Mouse (Mus musculus) left cerebral cortex, adult 11 months (tissue): ENCODE measurements at regions not wholly inside any gene's neighbourhood (a gene's known extent, or its start where the extent isn't known, plus 50 kb on each side); places are given as distances from the start of the nearest gene placed in this dataset.

Experiments
- DNase-seq: peaks from one replicate; pipeline ENCODE4 v3.0.0; 2022; ENCODE audit warnings: low spot score

DNA sequence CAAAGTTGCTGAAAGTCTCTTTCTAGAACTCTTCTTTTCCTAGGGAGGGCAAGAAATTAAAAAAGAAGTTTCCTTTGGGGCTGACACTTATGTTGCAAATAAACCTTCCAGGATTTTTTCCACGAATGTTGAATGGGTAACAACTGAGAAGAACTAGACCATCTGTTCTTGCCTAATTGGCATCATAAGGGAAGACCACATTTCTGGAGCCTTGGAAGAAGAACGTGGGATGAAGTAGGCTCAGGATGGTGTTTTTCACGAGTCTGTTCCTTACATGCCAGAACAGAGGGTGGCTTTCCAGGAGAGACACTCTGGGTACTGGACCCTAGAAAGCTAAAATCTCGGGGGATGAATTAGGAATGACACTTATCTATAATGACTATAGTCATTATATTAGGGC, 314.1 kb downstream of the Cog6 start:
- DNase-seq, result peak; percentile 27

DNA sequence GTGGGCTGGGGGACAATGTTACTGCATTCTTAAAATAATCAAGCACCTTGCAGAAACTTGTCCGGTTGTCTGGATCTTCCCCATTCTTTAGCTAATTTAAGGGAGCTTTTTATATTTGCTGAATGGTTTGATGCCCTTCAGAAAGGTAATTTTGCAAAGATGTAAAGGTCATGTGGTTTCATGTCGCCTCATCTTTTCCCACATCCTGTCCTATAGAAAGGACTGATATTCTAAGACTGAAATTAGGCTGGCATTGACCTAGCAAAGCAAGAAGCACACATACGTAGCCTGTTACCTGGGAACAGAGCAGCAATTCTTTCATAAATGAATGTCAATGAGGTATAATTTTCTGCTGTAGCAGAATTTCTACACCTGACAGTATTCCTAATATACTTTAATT, 315.4 kb downstream of the Cog6 start:
- DNase-seq, result no peak

DNA sequence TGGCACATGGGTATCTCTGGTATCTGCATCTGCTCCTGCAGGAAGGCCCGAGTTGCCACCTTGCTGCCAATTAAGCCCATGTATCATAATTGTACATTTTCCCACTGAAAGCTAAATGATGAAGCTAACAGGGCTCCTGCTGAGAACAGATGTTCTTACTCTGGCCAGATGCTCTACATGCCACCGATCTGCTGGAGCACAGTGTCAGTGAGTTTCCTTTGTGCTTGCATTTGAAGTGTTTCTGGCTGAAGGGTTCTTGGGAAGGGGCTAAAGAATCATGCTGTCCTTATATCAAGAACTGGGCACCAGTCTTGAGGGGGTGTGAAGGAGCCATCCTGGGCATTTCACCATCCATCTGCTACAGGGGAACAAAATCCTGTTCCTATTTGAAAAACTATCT, 323.2 kb downstream of the Cog6 start:
- DNase-seq, result no peak

DNA sequence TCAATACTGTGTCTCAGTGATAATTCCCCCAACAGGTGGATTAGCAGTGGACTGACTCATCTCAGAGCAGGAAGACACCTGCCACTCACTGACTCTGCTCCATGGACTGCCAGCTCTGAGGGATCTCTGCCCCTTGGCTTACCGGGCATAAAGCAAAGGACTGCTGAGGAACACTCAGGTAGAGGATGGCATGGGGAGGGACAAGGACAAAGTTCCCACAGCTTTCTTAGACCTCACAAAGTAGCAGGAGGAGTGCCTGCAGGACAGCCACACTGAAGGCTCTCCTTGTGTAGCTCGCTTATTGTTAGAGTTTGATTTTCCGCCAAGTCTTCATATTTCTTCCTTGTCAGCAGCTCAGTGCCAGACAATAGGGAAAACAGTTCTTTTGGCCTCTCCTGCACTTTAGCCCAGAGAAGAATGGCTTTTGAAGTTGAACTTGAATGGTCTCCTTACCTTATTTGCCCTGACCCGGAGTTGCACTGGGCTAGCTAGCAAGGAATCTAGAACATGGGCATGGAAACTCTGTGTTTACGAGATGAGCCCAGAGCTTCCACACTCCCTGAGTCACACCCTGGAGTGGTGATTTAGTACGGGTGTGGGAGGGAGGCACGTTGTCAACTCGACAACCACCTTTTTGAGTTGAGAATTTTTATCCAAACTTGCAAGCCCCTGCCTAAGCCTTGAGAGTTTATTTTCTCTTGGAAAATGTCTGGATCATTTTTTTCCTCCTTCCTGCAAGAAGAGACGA, 331.4 kb downstream of the Cog6 start:
- no peak for DNase-seq

DNA sequence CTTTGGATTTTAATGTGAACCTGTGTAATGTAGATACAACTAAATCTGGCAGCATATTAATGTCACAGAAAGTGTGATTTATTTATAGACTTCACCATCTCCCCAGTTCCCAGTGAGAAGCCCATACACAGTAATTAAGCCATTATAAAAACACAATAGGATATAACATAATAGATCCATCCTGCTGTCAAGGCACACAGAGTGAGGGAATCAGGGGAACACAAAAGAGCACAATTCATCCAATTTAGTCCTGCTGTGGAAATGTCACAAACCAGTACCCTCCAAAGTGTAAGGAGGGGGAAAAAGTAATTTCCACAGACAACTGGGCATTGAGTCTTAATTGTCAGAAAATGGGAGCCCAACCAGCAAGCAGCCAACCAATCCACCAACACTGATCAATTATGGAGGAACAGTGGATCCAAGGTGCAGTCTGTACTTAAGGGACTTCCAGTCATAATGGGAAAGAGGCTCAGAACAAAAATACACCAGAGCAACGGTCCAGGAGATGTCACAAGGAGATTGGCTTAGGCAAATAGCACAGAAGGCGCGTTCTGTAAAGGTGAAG, 336.1 kb downstream of the Cog6 start:
- DNase-seq, result no peak

DNA sequence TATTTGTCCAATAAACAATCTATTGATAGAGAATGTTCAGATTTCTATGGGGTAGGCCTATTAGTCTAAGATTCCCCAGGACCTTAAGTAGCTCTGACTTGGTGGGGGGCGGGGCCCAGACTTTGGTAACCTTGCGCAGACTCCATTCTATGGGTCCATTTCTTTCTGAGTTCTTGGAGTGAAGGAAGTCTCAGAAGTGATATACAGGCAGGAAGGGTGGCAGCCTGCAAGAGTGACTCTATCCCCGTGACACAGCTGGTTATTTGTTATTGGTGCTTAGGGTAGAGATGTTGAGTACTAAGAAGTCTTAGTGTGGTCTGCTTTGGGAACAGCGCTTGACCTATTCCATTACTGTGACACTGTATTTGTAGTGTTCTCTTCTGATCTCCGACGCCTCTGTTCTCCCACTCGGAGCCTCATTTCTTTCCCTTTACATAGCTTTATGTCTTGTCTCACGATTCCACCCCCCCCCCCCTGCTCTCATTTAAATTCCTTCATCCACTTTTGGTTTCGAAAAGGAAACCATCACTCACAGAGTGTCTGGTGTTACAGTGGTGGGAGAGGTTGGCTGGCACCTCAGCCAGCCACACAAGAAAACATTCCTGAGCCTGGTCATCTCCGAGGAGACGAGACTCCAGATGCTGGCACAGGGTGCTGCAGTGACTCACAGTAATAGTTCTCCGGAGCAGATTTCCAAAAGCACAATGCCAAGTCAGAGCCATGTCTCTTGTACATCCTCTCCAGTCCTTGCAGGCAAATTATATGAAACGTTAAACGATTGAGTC, 340.0 kb downstream of the Cog6 start:
- no peak for DNase-seq

DNA sequence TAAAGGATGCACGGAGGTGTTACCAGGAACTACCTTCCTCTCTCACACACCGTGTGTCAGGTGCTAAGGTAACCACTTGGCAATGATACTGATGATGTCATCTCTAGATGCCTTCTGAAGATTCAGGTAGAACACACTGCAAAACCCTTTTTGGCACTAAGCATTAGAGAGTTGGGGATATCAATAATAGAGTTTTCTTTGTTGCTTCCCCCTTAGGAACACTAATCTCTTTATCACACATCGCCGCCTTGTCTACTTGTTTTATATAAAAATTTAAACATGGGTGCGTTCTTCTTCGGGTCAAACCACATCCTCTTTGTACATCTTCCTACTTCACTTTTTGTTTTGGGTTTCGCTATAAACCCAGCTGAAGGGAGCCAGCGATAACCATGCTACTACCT, 346.4 kb downstream of the Cog6 start:
- DNase-seq, result no peak

DNA sequence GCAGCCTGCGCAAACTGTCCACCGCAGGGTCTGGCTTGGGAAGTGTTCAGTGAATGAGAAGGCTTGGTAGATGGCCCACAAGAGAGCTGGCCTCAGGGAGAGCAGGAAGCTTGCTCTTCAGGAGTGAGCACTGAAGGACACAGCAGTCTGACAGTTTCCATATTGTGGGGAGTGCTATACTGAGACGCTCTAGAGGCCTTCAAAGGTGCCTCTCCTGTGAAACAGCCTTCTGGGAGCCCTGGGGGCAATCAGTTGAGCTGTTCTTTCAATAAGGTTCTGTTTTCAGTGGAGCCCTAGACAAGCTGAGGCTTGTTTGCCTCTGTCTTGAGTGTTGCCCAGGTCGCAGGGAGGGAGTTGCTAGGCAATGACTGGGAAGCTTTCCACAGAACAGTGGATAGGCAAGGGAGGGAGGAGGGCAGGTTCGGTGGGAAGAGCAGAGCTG, 353.9 kb downstream of the Cog6 start:
- DNase-seq, result no peak

DNA sequence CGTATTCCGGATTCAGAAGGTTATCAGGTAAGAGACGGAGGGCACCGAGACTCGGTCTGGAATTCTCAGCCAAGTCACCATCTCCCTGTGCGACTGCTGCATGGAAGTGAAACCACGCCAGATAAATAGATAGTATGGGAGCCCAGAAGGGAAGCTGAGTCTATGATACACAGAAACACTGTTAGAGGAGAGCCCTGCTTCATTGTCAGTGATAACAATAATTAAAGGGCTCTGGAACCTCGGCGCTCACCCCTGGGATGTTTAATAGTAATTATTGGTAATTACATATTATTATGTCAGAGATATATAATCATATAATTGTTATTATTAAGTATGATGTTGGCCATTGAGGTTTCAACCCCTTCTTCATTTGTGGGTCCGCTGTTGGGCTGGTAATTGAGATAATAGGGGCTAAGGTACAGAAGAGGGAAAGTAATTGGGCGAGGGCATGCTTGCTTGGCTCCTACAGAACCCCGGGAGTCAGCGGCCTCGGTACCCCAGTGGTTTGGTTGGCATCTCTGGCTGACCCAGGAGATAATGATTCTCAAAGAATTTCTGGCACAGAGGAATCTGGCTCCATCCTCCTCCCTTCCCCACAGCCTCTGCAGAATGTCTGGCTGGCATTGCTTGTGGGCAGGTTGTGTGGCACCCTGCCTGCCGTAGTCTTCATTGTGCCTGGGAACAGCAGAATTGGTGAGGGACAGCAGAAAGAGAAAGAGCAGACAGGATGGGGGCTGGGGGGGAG, 354.7 kb downstream of the Cog6 start:
- DNase-seq, result no peak

DNA sequence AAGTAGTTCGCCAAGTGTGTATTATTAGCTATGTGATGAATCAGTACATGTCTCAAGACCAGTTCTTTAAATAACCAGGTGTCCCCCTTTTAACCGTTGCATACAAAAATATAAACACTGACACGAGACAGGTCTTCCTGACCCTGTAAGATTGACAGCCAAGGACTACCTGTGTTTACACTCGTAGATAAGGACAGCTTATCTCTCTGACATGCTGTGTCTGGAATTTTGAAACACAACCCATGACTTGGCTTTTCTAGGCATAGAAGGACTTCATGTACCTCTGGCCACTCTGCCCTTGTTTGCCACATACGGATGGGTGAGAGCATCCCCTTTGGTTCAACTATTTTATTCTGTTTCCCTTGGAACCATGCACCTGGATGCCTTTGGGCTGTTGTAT, 364.0 kb downstream of the Cog6 start:
- no peak for DNase-seq

DNA sequence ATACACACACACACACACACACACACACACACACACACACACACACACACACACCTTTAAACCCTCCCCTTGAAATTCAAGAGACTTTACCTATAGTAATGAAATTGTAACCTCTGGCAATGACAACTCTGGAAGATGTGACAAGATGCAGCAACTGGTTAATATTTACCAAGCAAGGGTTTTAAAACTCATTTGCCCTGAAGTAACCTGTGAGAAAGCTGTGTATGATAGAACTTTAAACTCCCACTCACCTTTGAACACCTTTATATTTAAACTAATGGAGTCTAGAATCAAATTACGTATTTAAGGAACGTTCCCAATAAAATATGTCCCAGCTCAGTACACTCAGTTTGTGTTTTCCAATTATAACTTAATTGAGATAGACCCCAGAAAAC, 364.6 kb downstream of the Cog6 start:
- DNase-seq, result no peak

DNA sequence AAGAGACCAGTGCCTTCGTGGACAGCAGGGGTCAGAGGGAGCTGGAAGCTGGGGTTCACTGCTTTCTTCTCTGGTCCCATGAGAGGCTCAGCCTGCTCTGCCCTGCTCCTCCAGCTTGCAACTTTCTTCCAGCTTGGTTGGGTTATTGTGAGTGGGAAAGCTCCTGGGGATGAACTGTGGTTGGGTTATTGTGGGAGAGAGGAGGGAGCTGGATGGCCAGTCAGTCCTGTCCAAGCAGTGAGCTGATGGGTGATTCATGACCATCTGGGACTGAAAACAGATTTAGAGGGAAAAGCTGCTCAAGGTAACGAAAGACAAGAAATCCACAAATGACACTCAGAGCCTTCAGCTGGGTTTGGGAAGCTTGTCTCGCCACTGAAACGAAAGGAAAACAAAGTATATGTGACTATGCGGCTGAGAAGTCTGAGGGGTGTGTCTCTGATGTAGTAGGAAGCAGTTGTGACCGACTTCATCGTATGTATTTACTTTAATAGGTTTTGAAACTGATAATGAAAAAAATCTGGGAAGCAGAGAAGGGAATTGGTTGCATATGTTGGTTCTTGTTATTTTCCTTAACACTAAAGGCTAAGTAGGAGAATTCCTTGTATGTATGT, 365.1 kb downstream of the Cog6 start:
- DNase-seq, result no peak

DNA sequence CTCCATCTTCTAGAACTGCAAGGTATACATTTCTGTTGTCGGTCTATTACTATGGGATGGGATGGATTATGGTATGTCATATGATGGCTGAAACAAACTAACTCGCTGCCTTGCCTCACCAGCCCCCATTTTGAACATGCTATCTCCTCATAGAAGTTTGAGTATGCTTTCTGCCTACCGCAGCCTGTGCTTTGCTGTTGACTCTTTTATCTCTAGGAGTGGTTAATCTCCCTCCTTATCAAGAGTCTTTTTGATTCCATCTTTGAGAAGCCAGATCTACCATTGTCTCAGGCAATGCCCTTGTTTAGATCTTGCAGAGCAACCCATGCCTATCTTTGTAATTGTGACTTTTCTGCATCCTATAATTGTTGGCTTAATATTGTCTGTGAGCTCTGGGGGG, 367.0 kb downstream of the Cog6 start:
- DNase-seq, result no peak

DNA sequence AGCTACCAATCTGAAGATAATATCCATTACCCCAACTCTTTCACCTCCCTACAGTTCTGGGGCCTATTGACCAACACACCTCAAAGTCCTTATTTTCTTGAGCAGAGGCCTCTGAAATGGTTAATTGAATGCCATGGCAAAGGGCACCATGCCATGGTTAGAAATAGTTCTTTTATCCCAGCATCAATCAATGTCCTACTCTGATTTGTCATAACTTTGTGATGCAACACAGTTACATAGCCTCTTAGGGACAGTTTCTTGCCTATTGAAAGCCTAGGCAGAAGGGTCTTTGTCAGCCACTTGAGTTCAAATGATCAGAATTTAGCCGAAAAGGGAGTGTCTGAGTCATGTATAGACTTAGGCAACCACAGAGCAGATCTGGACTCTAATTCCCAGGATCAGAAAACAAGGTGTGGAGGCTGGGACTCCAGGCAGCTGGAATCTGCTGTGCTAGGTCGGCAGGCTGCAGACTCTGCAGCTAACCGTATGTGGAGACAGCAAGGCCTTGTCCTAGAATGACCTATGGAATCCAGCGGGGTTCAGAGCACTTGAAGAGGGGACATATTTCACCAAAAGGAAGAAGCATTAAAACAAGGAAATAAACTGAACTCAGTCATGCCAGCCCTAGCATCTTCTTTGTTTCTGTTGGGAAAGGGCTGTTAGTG, 368.1 kb downstream of the Cog6 start:
- DNase-seq, result no peak

DNA sequence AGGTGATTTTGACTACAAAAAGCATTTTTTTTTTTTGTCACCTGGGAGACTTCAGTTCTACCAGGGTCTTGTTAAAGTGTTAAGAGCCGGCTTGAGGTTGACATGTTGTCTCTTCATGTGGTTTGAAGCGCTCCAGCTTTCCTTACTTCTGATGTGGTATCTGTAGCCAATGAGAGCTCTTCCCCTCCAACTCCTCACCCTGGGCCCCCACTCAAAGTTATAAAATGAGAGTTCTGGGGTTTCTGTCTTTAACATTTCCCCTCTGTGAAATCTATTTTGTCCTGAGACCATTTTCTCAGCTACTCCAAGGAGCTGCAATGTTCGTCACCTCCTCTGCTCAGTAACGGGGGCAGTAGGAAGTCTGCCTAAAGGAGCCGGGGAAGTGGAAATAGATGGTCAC, 369.1 kb downstream of the Cog6 start:
- DNase-seq, result no peak

DNA sequence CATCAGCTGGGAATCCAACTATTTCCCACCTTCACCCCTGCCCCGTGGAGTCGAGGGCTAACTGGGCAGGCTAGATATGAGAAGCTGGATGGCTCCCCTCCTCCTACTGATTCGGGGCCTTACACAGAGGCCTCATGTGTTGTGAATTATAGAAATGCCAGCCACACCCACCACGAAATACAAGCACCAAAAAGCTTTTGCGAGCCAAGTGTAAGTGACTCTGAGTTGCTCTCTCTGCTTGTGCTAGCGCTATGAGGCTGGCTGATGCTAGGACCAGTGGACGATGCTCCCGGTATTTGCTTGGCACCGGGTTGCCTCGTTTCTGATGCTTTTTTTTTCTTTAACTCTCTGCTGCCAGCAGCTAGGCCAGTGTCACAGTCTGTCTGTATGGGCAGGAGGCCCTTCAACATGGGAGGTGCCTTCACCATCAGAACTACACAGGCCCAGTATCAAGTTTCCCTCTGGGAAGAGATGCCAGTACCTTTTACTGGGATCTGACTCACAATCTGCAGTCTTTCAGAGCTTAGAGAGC, 369.8 kb downstream of the Cog6 start:
- DNase-seq, result no peak

DNA sequence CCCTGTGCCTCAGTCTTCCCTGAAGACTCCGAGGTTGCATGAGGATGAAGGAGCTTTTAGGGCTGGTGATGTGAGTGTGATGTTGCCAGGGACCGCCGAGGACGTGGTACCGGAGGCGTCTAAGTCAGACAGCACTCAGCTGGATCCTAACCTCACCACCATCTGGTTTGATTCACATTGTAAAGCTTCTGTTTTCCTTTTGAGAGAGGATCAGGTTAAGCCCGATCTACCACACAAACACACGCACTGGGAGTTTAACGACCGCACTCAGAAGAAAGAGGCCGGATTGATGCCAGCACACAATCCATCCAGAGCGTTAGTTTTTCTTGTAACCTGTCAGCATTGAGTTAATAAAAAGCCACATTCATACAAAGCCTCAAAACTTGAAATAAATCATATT, 371.9 kb downstream of the Cog6 start:
- DNase-seq, result no peak

DNA sequence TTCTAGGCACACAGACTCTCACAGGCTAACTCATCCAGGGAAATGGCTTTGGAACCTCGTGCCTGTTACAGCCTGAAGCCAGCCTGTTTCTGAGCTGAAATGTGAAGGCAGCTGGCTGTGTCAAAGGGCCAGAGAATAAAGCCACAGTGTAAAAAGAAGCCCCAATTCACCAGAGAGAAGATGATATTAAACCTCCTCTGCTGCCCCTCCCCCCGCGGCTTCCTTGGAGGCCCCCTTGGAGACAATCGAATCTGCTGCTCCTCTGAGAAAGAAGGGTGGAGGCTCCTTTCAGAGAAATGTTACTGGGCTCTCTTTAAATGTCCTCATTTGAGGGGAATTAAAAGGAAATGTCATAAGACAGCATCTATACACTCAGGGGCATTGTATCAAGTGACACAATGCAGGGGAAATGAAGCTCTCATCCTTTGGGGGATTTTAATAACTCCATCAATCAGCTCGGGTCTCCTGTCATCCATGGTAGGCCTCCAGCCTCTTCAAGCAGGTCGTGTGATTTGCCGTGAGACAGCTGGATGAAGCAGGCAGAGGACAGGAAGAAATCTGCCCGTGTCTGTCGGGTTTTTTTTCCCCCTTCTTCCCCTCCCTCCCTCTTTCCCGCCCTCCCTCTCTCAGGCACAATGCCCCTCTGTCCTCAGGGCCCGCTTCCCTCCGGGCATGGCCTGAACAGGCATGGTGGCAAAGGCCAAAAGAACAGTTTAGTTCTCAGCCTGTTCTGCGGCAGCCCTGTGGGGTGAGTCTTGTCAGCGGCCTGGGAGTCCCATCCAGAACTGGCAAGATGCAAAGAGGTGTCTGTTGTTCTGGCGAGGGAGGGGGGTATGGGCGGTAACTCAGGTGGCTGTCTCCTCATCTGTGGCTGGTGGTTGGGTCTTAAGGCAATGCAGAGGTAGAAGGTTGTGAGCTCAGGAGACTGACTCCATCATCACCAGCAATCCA, 372.6 kb downstream of the Cog6 start:
- no peak for DNase-seq

DNA sequence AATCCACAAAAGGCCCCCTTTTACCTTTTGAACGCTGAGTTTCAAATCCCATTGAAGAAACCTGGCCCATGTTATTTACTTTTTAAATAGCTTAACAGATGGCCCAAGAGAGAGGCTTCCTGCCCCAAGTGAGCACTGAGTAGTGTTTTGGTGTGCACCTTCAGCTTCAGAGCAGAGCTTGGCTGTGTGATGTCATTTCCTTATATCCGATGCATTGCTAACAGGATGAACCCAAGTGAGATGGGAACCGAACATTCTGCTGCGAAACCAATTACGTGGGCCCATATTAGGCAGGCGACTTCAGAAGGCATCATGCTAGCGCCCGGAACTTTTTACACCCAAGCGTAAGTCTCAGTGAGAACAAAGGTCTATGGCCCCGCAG, 373.2 kb downstream of the Cog6 start:
- DNase-seq, result no peak

DNA sequence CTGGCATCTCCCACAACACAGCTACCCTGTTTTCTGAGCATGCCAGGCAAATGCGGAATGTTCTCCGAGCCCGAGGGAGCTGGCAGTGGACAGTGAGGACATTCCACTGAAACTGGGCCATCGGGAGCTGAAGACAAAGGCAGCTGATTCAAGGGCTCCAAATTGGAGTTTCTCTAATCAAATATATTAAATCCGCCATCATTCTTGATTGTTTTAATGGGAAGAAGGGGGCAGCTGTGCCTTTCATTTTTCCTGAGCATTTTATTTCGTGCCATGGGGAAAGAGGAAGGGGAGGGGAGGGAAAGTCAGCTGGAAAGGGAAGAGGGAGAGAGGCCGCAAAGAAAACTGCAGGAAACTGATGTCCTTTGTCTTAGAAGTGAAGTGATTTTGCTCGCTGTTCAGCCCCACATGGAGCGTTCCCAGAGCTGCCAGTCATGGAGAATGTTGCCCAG, 373.9 kb downstream of the Cog6 start:
- peak; percentile 34 for DNase-seq
